Mouse (Mus musculus) bone marrow macrophage, adult 2 months (primary cell): ENCODE measurements around the gene B3gnt8.
"Not testable (repeated sequence)": the region's sequence is repeated elsewhere in the genome, so short reads cannot be mapped to it uniquely, and the experiment has no call there.

Experiments used
- CTCF ChIP-seq: IDR thresholded peaks from 2 replicates; pipeline ENCODE4 v1.5.1; 2012; ENCODE audit warnings: low read depth, mild to moderate bottlenecking, low read length, moderate library complexity
- POLR2A ChIP-seq: IDR thresholded peaks from 2 replicates; pipeline ENCODE4 v1.6.1; 2012; ENCODE audit warnings: mild to moderate bottlenecking, low read depth, low read length, borderline replicate concordance

- TF ChIP-seq CTCF, POLR2A: not testable (repeated sequence)
Measured at GRCm38 (mm10) chr7:25576793-25577437, 49.5 kb upstream of the B3gnt8 start.
